ENCODE assay signal across 19 mouse cellular contexts in genomic region chr2:29684498-29684897, GRCm38 (mm10).
DNase-seq lines count a peak whose midpoint lies in the region; ATAC-seq and TF ChIP-seq lines count a peak whose summit lies in the region.
"Had no signal": no experiment of that assay in that cellular context is flagged by ENCODE, and none has a peak within 500 bp of the region (broad histone marks: within the 10 kb centered on the region; RNA-seq: fewer than 3 reads in every experiment).

No protein-coding gene starts in this region.

- H3K36me3 ChIP-seq in intestine, postnatal 0 days (ENCODE audit: control insufficient read depth, insufficient read depth): peaks cover 23% of the 10 kb centered on the region
- no peaks in the 10 kb centered on the region for H3K36me3 ChIP-seq in intestine, embryonic 16.5 days (ENCODE audit: control insufficient read depth, insufficient read depth, low read length)
- peaks cover 8% of the 10 kb centered on the region; the same call in 1 of the 2 replicates for H3K36me3 ChIP-seq in liver, embryonic 11.5 days (ENCODE audit: control insufficient read depth, insufficient read depth, low read length)
- peaks cover 23% of the 10 kb centered on the region for H3K36me3 ChIP-seq in liver, postnatal 0 days (replicated peaks; ENCODE audit: insufficient read depth, low read length)

- ATAC-seq in intestine, postnatal 0 days: no peak
- ATAC-seq in intestine, embryonic 16.5 days: no peak
- ATAC-seq in liver, embryonic 11.5 days (replicated peaks; ENCODE audit: low FRiP score): no peak
- ATAC-seq in liver, postnatal 0 days: no peak
- ATAC-seq: forebrain, embryonic 16.5 days had no signal

- no peak overlapping the region for H3K9ac ChIP-seq in intestine, postnatal 0 days (ENCODE audit: low read depth, low read length)
- no peak overlapping the region for H3K9ac ChIP-seq in intestine, embryonic 16.5 days (ENCODE audit: low read depth, low read length)
- no peak overlapping the region for H3K9ac ChIP-seq in liver, embryonic 11.5 days (ENCODE audit: low read depth, low read length)
- H3K9ac ChIP-seq in liver, postnatal 0 days (replicated peaks): no peak overlapping the region
- H3K9ac ChIP-seq: heart, embryonic 12.5 days; hindbrain, embryonic 14.5 days; midbrain, embryonic 12.5 days; neural tube, embryonic 12.5 days had no signal

- H3K4me2 ChIP-seq in intestine, postnatal 0 days (replicated peaks; ENCODE audit: low read depth): no peak overlapping the region
- no peak overlapping the region for H3K4me2 ChIP-seq in intestine, embryonic 16.5 days (ENCODE audit: low read depth, low read length)
- no peak overlapping the region for H3K4me2 ChIP-seq in liver, embryonic 11.5 days
- no peak overlapping the region for H3K4me2 ChIP-seq in liver, postnatal 0 days (ENCODE audit: low read depth, low read length)
- H3K4me2 ChIP-seq: heart, embryonic 12.5 days; hindbrain, embryonic 14.5 days; midbrain, embryonic 12.5 days; neural tube, embryonic 12.5 days had no signal

- no peaks in the 10 kb centered on the region for H3K27me3 ChIP-seq in intestine, postnatal 0 days (replicated peaks; ENCODE audit: control insufficient read depth, insufficient read depth, low read length)
- H3K27me3 ChIP-seq in intestine, embryonic 16.5 days (replicated peaks; ENCODE audit: control insufficient read depth, insufficient read depth, low read length): no peaks in the 10 kb centered on the region
- H3K27me3 ChIP-seq in liver, embryonic 11.5 days (replicated peaks; ENCODE audit: control insufficient read depth, insufficient read depth, low read length): no peaks in the 10 kb centered on the region
- H3K27me3 ChIP-seq in liver, postnatal 0 days (ENCODE audit: insufficient read depth, low read length): no peaks in the 10 kb centered on the region
- H3K27me3 ChIP-seq: heart, embryonic 12.5 days; midbrain, embryonic 12.5 days; neural tube, embryonic 12.5 days had no signal

- H3K27ac ChIP-seq in intestine, postnatal 0 days (ENCODE audit: low read depth, low read length): no peak overlapping the region
- no peak overlapping the region for H3K27ac ChIP-seq in intestine, embryonic 16.5 days (ENCODE audit: low read length)
- H3K27ac ChIP-seq in liver, embryonic 11.5 days (ENCODE audit: low read depth, low read length): peak overlapping the region; percentile 90
- 0 out of 2 replicates have a peak overlapping the region, but pooled peaks have one; percentile 58 for H3K27ac ChIP-seq in liver, postnatal 0 days (ENCODE audit: low read depth)
- H3K27ac ChIP-seq: hindbrain, embryonic 14.5 days; midbrain, embryonic 12.5 days; neural tube, embryonic 12.5 days had no signal

- H3K9me3 ChIP-seq in intestine, postnatal 0 days (ENCODE audit: control insufficient read depth): no peaks in the 10 kb centered on the region
- no peaks in the 10 kb centered on the region for H3K9me3 ChIP-seq in intestine, embryonic 16.5 days (ENCODE audit: control insufficient read depth, low read length)
- no peaks in the 10 kb centered on the region for H3K9me3 ChIP-seq in liver, embryonic 11.5 days (ENCODE audit: control insufficient read depth, low read length)
- no peaks in the 10 kb centered on the region for H3K9me3 ChIP-seq in liver, postnatal 0 days (ENCODE audit: low read length)
- H3K9me3 ChIP-seq: heart, embryonic 12.5 days; midbrain, embryonic 12.5 days; neural tube, embryonic 12.5 days had no signal

- DNase-seq in liver, embryonic 11.5 days (ENCODE audit: low spot score): no peak
- no peak for DNase-seq in liver, postnatal 0 days
- peak; percentile 53 for DNase-seq in thymus, postnatal 4 days
- DNase-seq in ovary, adult 18-20 months (ENCODE audit: low spot score): no peak
- no peak for DNase-seq in lung, postnatal 14 days
- DNase-seq: adrenal gland, adult 8-10 months; cerebellum, adult 11-12 months; cerebellum, postnatal 25 days; embryo, embryonic 11 days; kidney, adult 11 months; kidney, postnatal 10 days; spleen, adult 18-20 months had no signal

- 0 out of 2 replicates have a peak, but pooled peaks have one; percentile 9 for TF ChIP-seq CTCF in intestine, postnatal 0 days (IDR thresholded peaks at IDR 0.05; ENCODE audit: low read depth)
- peak; percentile 14 for TF ChIP-seq CTCF in liver, postnatal 0 days (IDR thresholded peaks at IDR 0.05; ENCODE audit: low read depth)

- WGBS in intestine, postnatal 0 days: 69% methylated on average over 2 of the region's 2 CpGs
- WGBS in intestine, embryonic 16.5 days: 57% methylated on average over 2 of the region's 2 CpGs
- 57% methylated on average over 2 of the region's 2 CpGs for WGBS in liver, embryonic 11.5 days
- WGBS in liver, postnatal 0 days (ENCODE audit: insufficient replicate concordance): 58% methylated on average over 2 of the region's 2 CpGs

- H3K4me3 ChIP-seq in intestine, postnatal 0 days (ENCODE audit: low read depth, low read length): no peak overlapping the region
- H3K4me3 ChIP-seq in intestine, embryonic 16.5 days (ENCODE audit: low read length): no peak overlapping the region
- H3K4me3 ChIP-seq in liver, embryonic 11.5 days (ENCODE audit: low read depth, low read length): no peak overlapping the region
- H3K4me3 ChIP-seq in liver, postnatal 0 days (ENCODE audit: low read depth, low read length): no peak overlapping the region
- H3K4me3 ChIP-seq: heart, embryonic 12.5 days; midbrain, embryonic 12.5 days; neural tube, embryonic 12.5 days had no signal

- TF ChIP-seq EP300 in liver, postnatal 0 days (IDR thresholded peaks at IDR 0.05; ENCODE audit: low read depth): no peak

- no peaks in the 10 kb centered on the region for H3K4me1 ChIP-seq in intestine, postnatal 0 days (replicated peaks; ENCODE audit: control insufficient read depth, insufficient read depth, low read length)
- H3K4me1 ChIP-seq in intestine, embryonic 16.5 days (ENCODE audit: control insufficient read depth, insufficient read depth, low read length): no peaks in the 10 kb centered on the region
- H3K4me1 ChIP-seq in liver, embryonic 11.5 days (replicated peaks; ENCODE audit: control insufficient read depth, insufficient read depth, low read length): peaks cover 40% of the 10 kb centered on the region
- H3K4me1 ChIP-seq in liver, postnatal 0 days (ENCODE audit: insufficient read depth): peaks cover 14% of the 10 kb centered on the region; the same call in 1 of the 2 replicates
- H3K4me1 ChIP-seq: midbrain, embryonic 12.5 days; neural tube, embryonic 12.5 days had no signal

Comparison
In these comparisons a context has a peak if more than half of its experiments do, and no peak if none do; other contexts are left out.
1. H3K27ac ChIP-seq: peak in liver, embryonic 11.5 days (single experiment) and liver, postnatal 0 days (single experiment); none in intestine, postnatal 0 days (single experiment) and intestine, embryonic 16.5 days (single experiment).